Mouse (Mus musculus) monocyte, adult 5-6 weeks (primary cell): ENCODE results near the gene Tapbp. TPM values are rescaled to one million over a fixed set of nuclear protein-coding genes. Genes with fewer than 3 reads are reported as not detected.
"Not testable (repeated sequence)": the region's sequence is repeated elsewhere in the genome, so short reads cannot be mapped to it uniquely, and the experiment has no call there.

Source experiments
- ATAC-seq: fragments of 153-309, 156-312 bp; replicated peaks from 2 replicates; pipeline ENCODE4 v1.8.0; 2017; ENCODE audit warnings: mild to moderate bottlenecking; ENCODE audit not compliant: low TSS enrichment, insufficient number of reproducible peaks, severe bottlenecking, poor library complexity, low FRiP score
- total RNA-seq: library from RNA; stranded (forward); fragments of 200-1000, 200-491, 200-594 nt; gene quantifications from 3 replicates; pipeline ENCODE4 v1.2.3, GENCODE M21; 2017

Tapbp gene
- total RNA-seq: 129 to 172 TPM (median 140 TPM) in 3 replicates

- peak; percentile 67 for ATAC-seq
Observed at GRCm38 (mm10) chr17:33915671-33916250, at the start of gene Tapbp, which contains the start of gene Zbtb22. Tapbp (plus strand) TSS chr17:33915899. Zbtb22 (plus strand) TSS chr17:33915904.

GRCm38 (mm10) chr17:33873537-33873936 lies 42.2 kb upstream of the Tapbp start, which contains the start of gene Gm7029:
Gm7029 (plus strand) TSS chr17:33873837.
- ATAC-seq: not testable (repeated sequence)

- no peak for ATAC-seq
Observed at GRCm38 (mm10) chr17:33874411-33874810, 41.3 kb upstream of the Tapbp start.

GRCm38 (mm10) chr17:33875797-33876196 lies 39.9 kb upstream of the Tapbp start:
- ATAC-seq: 0 out of 2 replicates have a peak, but pooled peaks have one; percentile 22

GRCm38 (mm10) chr17:33884320-33884719 lies 31.4 kb upstream of the Tapbp start:
- not testable (repeated sequence) for ATAC-seq

GRCm38 (mm10) chr17:33887802-33888201 lies 27.9 kb upstream of the Tapbp start:
- ATAC-seq: not testable (repeated sequence)

- not testable (repeated sequence) for ATAC-seq
Observed at GRCm38 (mm10) chr17:33888230-33888629, 27.5 kb upstream of the Tapbp start.

GRCm38 (mm10) chr17:33889941-33890532 lies 25.7 kb upstream of the Tapbp start:
- ATAC-seq: not testable (repeated sequence)

- peak; percentile 97 for ATAC-seq
Observed at GRCm38 (mm10) chr17:33890533-33891059, 25.1 kb upstream of the Tapbp start, which contains the start of gene Kifc1. Kifc1 (minus strand) TSS chr17:33890661.

- ATAC-seq: no peak
Observed at GRCm38 (mm10) chr17:33891357-33891756, 24.3 kb upstream of the Tapbp start.

GRCm38 (mm10) chr17:33891892-33892291 lies 23.8 kb upstream of the Tapbp start:
- not testable (repeated sequence) for ATAC-seq

- ATAC-seq: no peak
Observed at GRCm38 (mm10) chr17:33892429-33892828, 23.3 kb upstream of the Tapbp start.

- not testable (repeated sequence) for ATAC-seq
Observed at GRCm38 (mm10) chr17:33893011-33893410, 22.7 kb upstream of the Tapbp start.

- ATAC-seq: no peak
Observed at GRCm38 (mm10) chr17:33897114-33897794, 18.4 kb upstream of the Tapbp start.

GRCm38 (mm10) chr17:33898193-33898592 lies 17.5 kb upstream of the Tapbp start:
- not testable (repeated sequence) for ATAC-seq

- ATAC-seq: 0 out of 2 replicates have a peak, but pooled peaks have one; percentile 16
Observed at GRCm38 (mm10) chr17:33899642-33900041, 16.1 kb upstream of the Tapbp start.

GRCm38 (mm10) chr17:33900281-33900988 lies 15.3 kb upstream of the Tapbp start:
- ATAC-seq: no peak

- ATAC-seq: no peak
Observed at GRCm38 (mm10) chr17:33900989-33901314, 14.7 kb upstream of the Tapbp start.

GRCm38 (mm10) chr17:33901653-33902052 lies 14.0 kb upstream of the Tapbp start:
- ATAC-seq: no peak
